Mouse (Mus musculus) stomach, postnatal 0 days (tissue): ENCODE data around the gene Mydgf.

Experiments
- CTCF ChIP-seq: IDR thresholded peaks from 2 replicates; pipeline ENCODE4 v1.5.1; 2016; ENCODE audit warnings: antibody characterized with exemption, low read depth, mild to moderate bottlenecking, moderate library complexity
- EP300 ChIP-seq: optimal IDR thresholded peaks from 2 replicates; pipeline ENCODE3; 2016; ENCODE audit warnings: antibody characterized with exemption

- TF ChIP-seq EP300: peak; percentile 11
- no peak for TF ChIP-seq CTCF
Observed at GRCm38 (mm10) chr17:56219251-56219650, 35.5 kb upstream of the Mydgf start.
